Mouse (Mus musculus) intestine, postnatal 0 days (tissue): ENCODE data around the gene Ndufab1. TPM values are rescaled to one million over a fixed set of nuclear protein-coding genes. Genes with fewer than 3 reads are reported as not detected.
A peak's percentile ranks its signal among the peaks of the same experiment; 100 is the strongest.
"Not testable (repeated sequence)": the region's sequence is repeated elsewhere in the genome, so short reads cannot be mapped to it uniquely, and the experiment has no call there.

Experiments
- ATAC-seq: fragments of 200-750 bp; cut with Nextera tagmentation; 2 replicates; pipeline ENCODE4 v1.8.0; 2017; ENCODE audit warnings: mild to moderate bottlenecking, moderate TSS enrichment, moderate library complexity
- H3K27ac ChIP-seq: fragments of 300-500 bp; sonication (generic); 2 replicates; pipeline ENCODE4 v1.5.1; 2014; ENCODE audit warnings: mild to moderate bottlenecking, low read depth, low read length, moderate library complexity
- H3K27me3 ChIP-seq: fragments of 300-500 bp; sonication (generic); replicated peaks from 2 replicates; pipeline ENCODE4 v1.6.1; 2014; ENCODE audit warnings: low read length, mixed read lengths; ENCODE audit not compliant: control insufficient read depth, insufficient read depth
- H3K36me3 ChIP-seq: fragments of 300-500 bp; sonication (generic); 2 replicates; pipeline ENCODE4 v1.6.1; 2014; ENCODE audit warnings: mild to moderate bottlenecking, moderate library complexity; ENCODE audit not compliant: control insufficient read depth, insufficient read depth
- H3K4me1 ChIP-seq: fragments of 300-500 bp; sonication (generic); replicated peaks from 2 replicates; pipeline ENCODE4 v1.6.1; 2014; ENCODE audit warnings: antibody characterized with exemption, low read length, mixed read lengths; ENCODE audit not compliant: control insufficient read depth, insufficient read depth
- H3K4me2 ChIP-seq: fragments of 300-500 bp; sonication (generic); replicated peaks from 2 replicates; pipeline ENCODE4 v1.6.1; 2014; ENCODE audit warnings: low read depth, mild to moderate bottlenecking, moderate library complexity
- H3K4me3 ChIP-seq: fragments of 300-500 bp; sonication (generic); 2 replicates; pipeline ENCODE4 v1.5.1; 2014; ENCODE audit warnings: low read depth, low read length
- H3K9ac ChIP-seq: fragments of 300-500 bp; sonication (generic); 2 replicates; pipeline ENCODE4 v1.6.1; 2014; ENCODE audit warnings: mild to moderate bottlenecking, low read depth, low read length
- H3K9me3 ChIP-seq: fragments of 300-500 bp; sonication (generic); 2 replicates; pipeline ENCODE4 v1.6.1; 2016; ENCODE audit warnings: mixed run types; ENCODE audit not compliant: control insufficient read depth
- CTCF ChIP-seq: sonication (generic); IDR thresholded peaks from 2 replicates; pipeline ENCODE4 v1.5.1; 2016; ENCODE audit warnings: low read depth, mild to moderate bottlenecking, control low read depth, antibody characterized with exemption, moderate library complexity
- WGBS: fragments of 180-500 bp; shearing (Covaris S2); extraction: QIAGEN DNeasy Blood & Tissue Kit; methylation state at CpG from one replicate; pipeline ENCODE4 v1.1.7; 2014; 5-methylcytosine and 5-hydroxymethylcytosine counted together
- polyA plus RNA-seq: library from polyadenylated mRNA; unstranded; fragments of >200 nt; fragmentation: Nextera tagmentation; extraction: Ambion mirVana; gene quantifications from 2 replicates; pipeline ENCODE4 v1.2.1, GENCODE M21; 2015

The Ndufab1 gene
- polyA plus RNA-seq, 1 experiment from 2014 or later = 956 TPM

DNA sequence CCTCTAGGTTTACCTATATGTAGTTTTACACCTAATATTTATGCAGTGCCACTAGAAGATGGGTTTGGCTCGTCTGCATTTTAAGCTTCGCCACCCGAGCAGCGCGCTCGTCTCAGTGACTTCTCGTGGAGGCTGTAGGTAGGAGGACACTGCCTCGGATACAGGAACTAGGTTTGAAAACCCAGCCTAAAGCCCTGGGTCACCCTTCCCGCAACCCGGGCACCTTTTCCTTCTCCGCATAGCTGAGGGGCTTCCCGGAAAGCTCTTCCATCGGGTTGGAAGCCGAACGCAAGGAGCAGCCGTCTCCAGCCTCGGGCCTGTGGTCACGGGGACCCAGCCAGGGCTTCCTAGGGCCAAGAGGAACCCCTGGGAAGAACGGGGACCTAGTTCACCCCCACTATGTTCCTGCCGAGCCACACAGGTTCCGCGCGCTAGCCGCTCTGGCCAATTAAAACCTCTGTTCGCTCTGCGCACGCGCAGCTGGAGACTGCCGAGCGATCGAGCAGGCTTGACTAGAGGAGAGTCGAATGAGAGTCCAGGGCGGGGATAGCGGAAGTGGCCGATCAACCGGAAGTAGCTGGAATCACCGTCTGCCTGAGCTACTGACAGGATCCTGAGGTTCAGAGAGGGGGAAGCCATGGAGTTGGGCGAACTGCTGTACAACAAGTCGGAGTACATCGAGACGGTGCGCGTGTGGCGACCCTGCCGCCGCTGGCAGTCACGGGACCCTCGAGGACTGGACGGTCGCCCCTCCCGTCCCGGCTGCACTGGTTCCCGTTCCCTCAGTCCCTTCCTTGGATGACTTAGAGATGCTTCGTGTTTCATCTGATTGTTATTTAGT lies 31.0 kb upstream of the Ndufab1 start, which contains the start of the genes Palb2 and Dctn5:
Palb2 (minus strand) TSS at position 489 of the 841 bp plus-strand sequence.
Dctn5 (plus strand) TSS at position 545 of the 841 bp plus-strand sequence.
- no peaks in the 10 kb centered on the region for H3K27me3 ChIP-seq
- peak within 1 kb of the TSS; percentile 84 for H3K4me3 ChIP-seq
- H3K9ac ChIP-seq = peak within 1 kb of the TSS; percentile 78
- H3K9me3 ChIP-seq = no peaks in the 10 kb centered on the region
- H3K36me3 ChIP-seq = peaks cover 30% of the 10 kb centered on the region
- peak within 1 kb of the TSS; percentile 81 for H3K4me2 ChIP-seq
- no peak for TF ChIP-seq CTCF
- peak; percentile 98 for ATAC-seq
- under 1% methylated on average over 54 of the region's 54 CpGs for WGBS
- H3K4me1 ChIP-seq = no peaks in the 10 kb centered on the region
- 0 out of 2 replicates have a peak within 1 kb of the TSS, but pooled peaks have one; percentile 36 for H3K27ac ChIP-seq

GRCm38 (mm10) chr7:122131834-122132233 lies 30.1 kb upstream of the Ndufab1 start:
- no peak for TF ChIP-seq CTCF
- Histone ChIP-seq H3K9me3 (no peaks in the 10 kb centered on the region), H3K4me3 (peak overlapping the region; percentile 84; the same call in 1 of the 2 replicates), H3K36me3 (peaks cover 23% of the 10 kb centered on the region), H3K9ac (no peak overlapping the region), H3K27me3 (no peaks in the 10 kb centered on the region), H3K27ac (no peak overlapping the region), H3K4me1 (no peaks in the 10 kb centered on the region), H3K4me2 (peak overlapping the region; percentile 81)
- ATAC-seq = no peak

GRCm38 (mm10) chr7:122126946-122127345 lies 25.3 kb upstream of the Ndufab1 start:
- no peak overlapping the region for H3K4me3 ChIP-seq
- peaks cover 25% of the 10 kb centered on the region for H3K36me3 ChIP-seq
- WGBS = 92% methylated on average over 11 of the region's 11 CpGs
- H3K27me3 ChIP-seq = no peaks in the 10 kb centered on the region
- H3K9me3 ChIP-seq = no peaks in the 10 kb centered on the region
- no peaks in the 10 kb centered on the region for H3K4me1 ChIP-seq
- no peak for ATAC-seq
- H3K4me2 ChIP-seq = no peak overlapping the region
- H3K27ac ChIP-seq = no peak overlapping the region
- no peak for TF ChIP-seq CTCF
- H3K9ac ChIP-seq = no peak overlapping the region

DNA sequence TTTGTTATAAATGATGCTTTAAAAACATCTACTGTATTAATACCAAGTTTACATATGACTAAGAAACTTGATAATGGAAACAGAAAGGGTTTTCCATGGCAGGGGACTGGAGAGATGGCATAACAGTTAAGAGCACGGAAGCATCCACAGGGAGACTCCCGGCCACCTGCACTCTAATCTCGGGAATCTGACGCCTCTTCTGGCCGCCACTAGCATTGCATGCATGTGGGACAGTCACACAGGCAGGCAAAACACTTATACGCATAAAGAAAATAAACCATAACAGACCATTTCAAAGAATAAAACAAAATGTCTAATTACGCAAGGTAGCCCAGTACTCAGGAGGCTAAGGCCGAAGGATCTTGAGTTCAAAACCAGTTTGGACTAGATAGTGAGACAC lies 23.9 kb upstream of the Ndufab1 start:
- Histone ChIP-seq H3K27ac (no peak overlapping the region), H3K9me3 (no peaks in the 10 kb centered on the region), H3K4me1 (no peaks in the 10 kb centered on the region), H3K4me3 (no peak overlapping the region), H3K36me3 (peaks cover 36% of the 10 kb centered on the region), H3K27me3 (no peaks in the 10 kb centered on the region), H3K9ac (no peak overlapping the region), H3K4me2 (no peak overlapping the region)
- ATAC-seq = no peak
- peak; percentile 31; the same call in 1 of the 2 replicates for TF ChIP-seq CTCF
- WGBS = 74% methylated on average over 8 of the region's 8 CpGs

GRCm38 (mm10) chr7:122123518-122123917 lies 21.8 kb upstream of the Ndufab1 start:
- no peak for ATAC-seq
- Histone ChIP-seq H3K9ac (no peak overlapping the region), H3K9me3 (no peaks in the 10 kb centered on the region), H3K4me1 (no peaks in the 10 kb centered on the region), H3K27ac (no peak overlapping the region), H3K4me3 (no peak overlapping the region), H3K36me3 (peaks cover 41% of the 10 kb centered on the region), H3K27me3 (no peaks in the 10 kb centered on the region), H3K4me2 (no peak overlapping the region)
- TF ChIP-seq CTCF = no peak
- 68% methylated on average over 4 of the region's 4 CpGs for WGBS

DNA sequence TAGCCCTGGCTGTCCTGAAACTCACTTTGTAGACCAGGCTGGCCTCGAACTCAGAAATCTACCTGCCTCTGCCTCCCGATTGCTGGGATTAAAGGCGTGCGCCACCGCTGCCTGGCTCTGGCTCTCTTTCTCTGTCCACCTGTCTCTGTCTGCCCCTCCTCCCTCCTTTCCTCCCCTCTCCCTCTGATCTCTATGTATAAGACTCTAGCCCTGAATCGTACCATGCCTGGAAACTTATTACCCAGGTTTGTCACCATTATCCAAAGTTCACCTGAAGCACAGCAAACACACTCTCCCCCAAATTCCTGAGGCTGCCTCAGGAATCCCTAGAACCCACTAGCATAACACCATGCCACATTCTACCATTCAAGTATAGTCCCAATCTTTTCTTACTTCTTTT lies 6.5 kb upstream of the Ndufab1 start:
- H3K9me3 ChIP-seq = no peaks in the 10 kb centered on the region
- ATAC-seq = no peak
- no peak overlapping the region for H3K27ac ChIP-seq
- WGBS = 95% methylated on average over 6 of the region's 6 CpGs
- H3K9ac ChIP-seq = no peak overlapping the region
- peaks cover 22% of the 10 kb centered on the region for H3K36me3 ChIP-seq
- TF ChIP-seq CTCF = no peak
- H3K27me3 ChIP-seq = no peaks in the 10 kb centered on the region
- no peak overlapping the region for H3K4me3 ChIP-seq
- no peaks in the 10 kb centered on the region for H3K4me1 ChIP-seq
- H3K4me2 ChIP-seq = no peak overlapping the region

GRCm38 (mm10) chr7:122101014-122101746 lies 506 bp downstream of the Ndufab1 start:
- H3K27ac ChIP-seq = peak overlapping the region; percentile 82

More at GRCm38 (mm10) chr7:122101014-122101746, 506 bp downstream of the Ndufab1 start:
- H3K27me3 ChIP-seq, H3K4me1 ChIP-seq, H3K9me3 ChIP-seq: not testable (repeated sequence)
- Histone ChIP-seq H3K4me3 (peak overlapping the region; percentile 77), H3K4me2 (peak overlapping the region; percentile 71), H3K9ac (peak overlapping the region; percentile 83), H3K36me3 (peaks cover 22% of the 10 kb centered on the region)
- peak; percentile 71 for ATAC-seq
- 4% methylated on average over 25 of the region's 28 CpGs for WGBS
